Mouse (Mus musculus): Measurements from ENCODE around the gene Nfu1. TPM values are rescaled to one million over a fixed set of nuclear protein-coding genes. Genes with fewer than 3 reads are reported as not detected.

The Nfu1 gene
- total and polyA plus RNA-seq, 3 experiments = 111 to 123 TPM; not detected in 1

DNA sequence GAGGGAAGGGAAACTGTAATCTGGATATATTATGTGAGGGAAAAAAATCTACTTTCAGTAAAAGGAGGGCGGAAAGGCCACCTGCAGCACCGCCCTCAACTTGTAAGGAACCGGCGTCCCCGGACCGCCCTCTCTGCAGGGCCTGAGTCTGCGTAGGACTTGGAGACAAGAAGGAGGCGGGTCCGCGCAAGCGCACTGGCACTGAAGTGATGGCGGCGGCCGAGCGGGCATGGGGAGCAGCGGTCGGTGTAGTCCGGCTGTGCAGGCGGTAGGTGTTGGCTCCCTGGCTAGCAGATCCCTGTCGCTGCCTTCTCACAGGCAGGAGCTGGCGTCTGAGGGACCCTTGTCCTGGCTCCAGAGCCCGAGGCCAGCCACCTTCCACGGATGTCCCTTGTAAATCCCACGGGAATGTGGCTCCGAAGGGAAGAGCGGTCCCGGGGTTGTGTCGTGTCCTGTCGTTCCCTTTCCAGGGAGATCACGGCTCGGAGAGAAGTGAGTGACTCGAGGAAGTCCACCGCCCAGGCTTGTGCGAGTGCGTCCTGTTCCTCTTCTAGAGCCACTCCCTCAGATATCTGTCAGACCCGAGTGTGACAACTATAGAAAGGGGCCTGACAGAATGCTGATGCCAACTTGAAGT lies 774 bp downstream of the Nfu1 start (continued):
- peak; percentile 77 for TF ChIP-seq HCFC1 (IDR thresholded peaks at IDR 0.05; ENCODE audit: low read depth, low read length)
- no peak for TF ChIP-seq MEF2A (IDR thresholded peaks at IDR 0.05; ENCODE audit: extremely low read depth, insufficient replicate concordance, low read depth, low read length, poor library complexity, severe bottlenecking)

DNA sequence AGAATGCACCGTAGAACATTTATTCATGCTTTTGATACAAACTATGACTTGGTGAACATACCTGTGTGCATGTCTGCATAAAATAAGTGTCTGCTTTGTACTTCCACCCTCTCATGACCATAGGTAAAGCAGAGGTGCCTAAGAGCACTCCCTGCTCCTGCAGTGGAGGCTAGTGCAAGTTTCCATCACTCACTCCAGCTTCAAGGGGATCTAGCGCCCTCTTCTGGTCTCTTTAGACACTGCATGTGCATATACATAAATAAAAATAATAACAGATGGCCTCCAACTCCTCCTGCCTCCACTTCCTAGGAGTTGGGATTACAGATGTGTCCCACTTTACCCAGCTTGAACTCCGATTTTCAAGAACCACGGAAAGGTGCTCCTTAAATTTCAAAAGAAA lies 7.9 kb downstream of the Nfu1 start:
- no peak overlapping the region for H3K9ac ChIP-seq (ENCODE audit: control insufficient read depth, low read depth, low read length, poor library complexity, severe bottlenecking)
- peaks cover 1 to 31% of the 10 kb centered on the region in 2 experiments; a peak in 3 of 4 replicates for H3K36me3 ChIP-seq (ENCODE audit: control insufficient read depth in 1 of 2, insufficient read depth in 2 of 2, low read length in 2 of 2)
- no peaks in the 10 kb centered on the region for H3K27me3 ChIP-seq (ENCODE audit: control insufficient read depth in 1 of 2, insufficient read depth in 2 of 2, low read length in 2 of 2)
- no peak overlapping the region for H3K27ac ChIP-seq (ENCODE audit: control insufficient read depth, low read depth, low read length)
- peaks cover 0 to 1% of the 10 kb centered on the region in 2 experiments; a peak in 1 of 4 replicates for H3K4me1 ChIP-seq (ENCODE audit: control insufficient read depth in 1 of 2, insufficient read depth in 2 of 2, low read length in 2 of 2)
- DNase-seq (ENCODE audit: low read depth, low spot score) = peak; percentile 84
- no peaks in the 10 kb centered on the region for H3K9me3 ChIP-seq (replicated peaks; ENCODE audit: insufficient read depth, low read length)
- H3K4me3 ChIP-seq (ENCODE audit: control insufficient read depth in 1 of 2, insufficient read depth in 1 of 2, low read depth in 2 of 2, low read length in 2 of 2) = no peak overlapping the region
- H3K79me2 ChIP-seq (ENCODE audit: control insufficient read depth, insufficient read depth, low read length, poor library complexity) = 0 out of 2 replicates have a peak, but pooled peaks cover 1% of the 10 kb centered on the region
- TF ChIP-seq JUND (IDR thresholded peaks at IDR 0.05; ENCODE audit: low read depth, low read length) (no peak), ZMIZ1 (IDR thresholded peaks at IDR 0.05; ENCODE audit: low read depth, low read length) (no peak), GABPA (IDR thresholded peaks at IDR 0.05; ENCODE audit: low read depth, low read length) (no peak), MXI1 (IDR thresholded peaks at IDR 0.05; ENCODE audit: low read depth, low read length) (no peak), TAL1 (IDR thresholded peaks at IDR 0.05; ENCODE audit: low read length) (no peak), ZNF384 (IDR thresholded peaks at IDR 0.05; ENCODE audit: low read depth, low read length) (no peak), TBP (IDR thresholded peaks at IDR 0.05; ENCODE audit: low read depth, low read length) (no peak), BHLHE40 (IDR thresholded peaks at IDR 0.05; ENCODE audit: borderline replicate concordance, low read depth, low read length) (no peak), TCF12 (IDR thresholded peaks at IDR 0.05; ENCODE audit: low read depth, low read length) (no peak), POLR2AphosphoS5 (IDR thresholded peaks at IDR 0.05; ENCODE audit: borderline replicate concordance, low read depth, low read length) (no peak), ELF1 (IDR thresholded peaks at IDR 0.05; ENCODE audit: low read depth, low read length) (no peak), UBTF (IDR thresholded peaks at IDR 0.05; ENCODE audit: borderline replicate concordance, insufficient read depth, low read depth, low read length) (no peak), MEF2A (IDR thresholded peaks at IDR 0.05; ENCODE audit: extremely low read depth, insufficient replicate concordance, low read depth, low read length, poor library complexity, severe bottlenecking) (no peak), CHD2 (IDR thresholded peaks at IDR 0.05; ENCODE audit: low read length) (no peak), MYB (IDR thresholded peaks at IDR 0.05; ENCODE audit: low read depth, low read length) (no peak), SIN3A (IDR thresholded peaks at IDR 0.05; ENCODE audit: low read length) (no peak), SMC3 (IDR thresholded peaks at IDR 0.05; ENCODE audit: low read depth, low read length) (peak; percentile 51), NRF1 (IDR thresholded peaks at IDR 0.05; ENCODE audit: insufficient read depth, low read depth, low read length, poor library complexity, severe bottlenecking) (no peak), HCFC1 (IDR thresholded peaks at IDR 0.05; ENCODE audit: low read depth, low read length) (no peak), CHD1 (IDR thresholded peaks at IDR 0.05; ENCODE audit: low read depth, low read length) (no peak), USF2 (IDR thresholded peaks at IDR 0.05; ENCODE audit: borderline replicate concordance in 1 of 2, insufficient read depth in 1 of 2, low read depth in 1 of 2, low read length in 2 of 2) (no peak), EP300 (IDR thresholded peaks at IDR 0.05; ENCODE audit: low read depth in 1 of 2, low read length in 2 of 2) (no peak), RAD21 (IDR thresholded peaks at IDR 0.05; ENCODE audit: low read depth, low read length) (peak; percentile 54), ZC3H11A (IDR thresholded peaks at IDR 0.05; ENCODE audit: low read depth, low read length) (peak; percentile 21; the same call in 1 of the 2 replicates), KAT2A (conservative IDR thresholded peaks at IDR 0.05; ENCODE audit: low read depth, low read length) (no peak), MAZ (IDR thresholded peaks at IDR 0.05; ENCODE audit: low read depth, low read length) (no peak), USF1 (IDR thresholded peaks at IDR 0.05; ENCODE audit: low read depth, low read length) (no peak), MAX (IDR thresholded peaks at IDR 0.05; ENCODE audit: low read length) (no peak), ZKSCAN1 (IDR thresholded peaks at IDR 0.05; ENCODE audit: low read depth, low read length) (no peak), ETS1 (IDR thresholded peaks at IDR 0.05; ENCODE audit: low read depth, low read length) (no peak), RCOR1 (IDR thresholded peaks at IDR 0.05; ENCODE audit: low read depth, low read length) (no peak), MAFK (IDR thresholded peaks at IDR 0.05; ENCODE audit: borderline replicate concordance, low read depth, low read length) (no peak), NELFE (IDR thresholded peaks at IDR 0.05; ENCODE audit: low read depth, low read length) (no peak), POLR2A (IDR thresholded peaks at IDR 0.05; ENCODE audit: control insufficient read depth in 1 of 2, insufficient read depth in 1 of 2, low read depth in 1 of 2, low read length in 2 of 2, poor library complexity in 1 of 2) (no peak)

All from MEL (cell line).